Mouse (Mus musculus) gastrocnemius, adult 8-10 months (tissue): ENCODE measurements around the gene Mmp3. TPM values are rescaled to one million over a fixed set of nuclear protein-coding genes. Genes with fewer than 3 reads are reported as not detected.
"Not testable (repeated sequence)": the region's sequence is repeated elsewhere in the genome, so short reads cannot be mapped to it uniquely, and the experiment has no call there.

Experiments used
- DNase-seq, 2 experiments: peaks; one replicate each; pipeline ENCODE4 v3.0.0; 2022; ENCODE audit warnings: low spot score in 2 of 2
- total RNA-seq, 4 experiments: library from RNA; stranded (reverse); gene quantifications; 2 replicates each; pipeline ENCODE4 v1.2.4; 2022

Gene Mmp3
- under 1 TPM in 2 of 4 experiments, not detected in 2; 0.16 to 0.20 TPM for total RNA-seq

GRCm38 (mm10) chr9:7445522-7445921, at the start of gene Mmp3:
Gene Mmp3, plus strand, starts transcription at chr9:7445822.
- DNase-seq: no peak

DNA sequence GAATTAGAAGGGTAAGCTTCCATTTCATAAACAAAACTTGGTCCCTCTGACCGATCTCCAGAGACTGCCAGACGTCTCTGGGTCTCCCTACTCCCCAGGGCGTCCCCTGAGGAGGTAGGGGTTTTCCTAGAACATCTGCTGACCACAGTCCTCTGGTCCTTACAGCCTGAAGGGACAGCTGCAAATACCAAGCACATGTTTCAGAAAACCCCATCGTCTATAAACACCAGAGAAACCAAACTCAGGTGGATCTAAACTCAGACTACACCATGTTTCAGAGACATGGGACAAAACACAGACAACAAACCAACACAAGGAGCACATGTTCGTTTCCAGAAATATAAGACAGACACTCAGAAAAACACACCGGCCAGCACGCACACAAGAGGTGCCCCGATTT, 49.1 kb upstream of the Mmp3 start:
- DNase-seq: not testable (repeated sequence)

DNA sequence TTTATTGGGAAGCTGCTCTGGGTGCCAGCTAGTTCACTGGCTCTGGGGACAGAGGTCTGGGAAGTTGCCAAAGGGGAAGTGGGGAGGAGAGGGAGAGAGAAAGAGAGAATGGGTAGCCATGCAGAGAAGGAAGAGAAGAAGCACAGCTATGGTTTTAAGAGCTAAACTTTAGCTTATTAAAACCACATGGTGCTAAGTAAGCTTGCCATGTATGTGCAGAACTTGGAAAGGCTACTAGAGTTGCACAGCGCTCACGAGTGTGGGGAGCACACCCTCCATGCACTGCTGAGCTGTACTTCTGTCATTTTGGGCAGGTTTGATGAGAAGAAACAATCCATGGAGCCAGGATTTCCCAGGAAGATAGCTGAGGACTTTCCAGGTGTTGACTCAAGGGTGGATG, 7.7 kb downstream of the Mmp3 start:
- DNase-seq: no peak

GRCm38 (mm10) chr9:7470262-7470661, 24.6 kb downstream of the Mmp3 start:
- no peak for DNase-seq

DNA sequence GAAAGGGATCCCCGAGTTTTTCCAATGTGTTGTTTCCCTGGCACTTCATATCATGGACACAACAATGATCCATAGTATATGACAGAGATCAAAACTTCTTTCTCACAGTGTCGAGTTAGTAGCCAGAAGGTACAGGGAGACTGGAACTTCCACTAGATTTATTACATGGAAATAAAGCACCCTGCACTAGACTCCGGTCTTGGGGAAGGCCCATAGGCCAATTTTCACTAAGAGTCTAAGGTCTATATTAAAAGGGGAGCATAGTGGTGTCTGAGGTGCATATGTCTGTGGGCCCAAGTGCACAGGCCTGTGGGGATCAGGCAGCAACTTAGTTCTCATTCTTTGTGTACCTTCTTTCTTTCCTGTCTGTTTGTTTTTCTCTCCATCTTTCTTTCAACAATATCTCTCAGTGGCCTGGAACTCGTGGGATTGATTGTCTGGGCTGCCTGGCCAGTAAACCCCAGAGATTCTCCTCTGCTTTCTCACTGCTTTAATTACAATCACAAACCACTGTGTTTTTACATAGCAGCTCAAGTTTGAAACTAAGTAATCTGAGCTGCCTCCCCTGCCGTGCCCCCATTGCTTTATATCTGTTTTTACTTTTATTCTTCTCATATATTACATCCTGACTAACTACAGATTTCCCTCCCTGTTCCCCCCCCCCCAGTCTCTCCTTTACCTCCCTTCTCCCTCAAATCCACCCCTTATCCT, 38.2 kb downstream of the Mmp3 start:
- DNase-seq: no peak

GRCm38 (mm10) chr9:7501138-7501537, 55.5 kb downstream of the Mmp3 start:
- DNase-seq: no peak

DNA sequence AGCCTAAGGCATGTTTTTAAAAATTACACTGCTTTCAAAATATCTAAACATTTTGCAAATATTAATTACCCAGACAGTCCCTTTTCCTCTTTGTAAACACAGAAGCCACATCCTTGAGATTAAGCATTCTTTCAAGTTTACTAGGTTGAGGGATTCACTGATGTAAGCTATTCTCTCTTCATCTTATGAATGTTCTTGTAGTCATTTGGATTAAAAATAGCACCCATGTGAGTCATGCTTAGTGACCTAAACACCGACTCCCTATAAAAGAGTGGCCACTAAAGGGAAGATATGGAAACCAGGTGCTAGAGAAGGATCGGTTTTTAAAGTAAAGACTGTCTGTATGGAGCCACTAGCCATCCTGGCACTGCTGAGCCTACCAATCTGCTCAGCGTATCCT, 56.4 kb downstream of the Mmp3 start, which contains the start of gene Mmp10:
TSS of gene Mmp10 (plus strand) at position 302 of the 400 bp plus-strand sequence.
- no peak for DNase-seq

Other genes starting within 250 kb of the Mmp3 start
- not detected for gene Mmp13, start 173.3 kb upstream of the Mmp3 start, total RNA-seq
- gene Mmp12, start 101.4 kb upstream of the Mmp3 start, total RNA-seq: not detected
- not detected for gene Mmp1b, start 57.8 kb upstream of the Mmp3 start, total RNA-seq
- gene Mmp10, start 56.5 kb downstream of the Mmp3 start, total RNA-seq: not detected
- not detected for gene Mmp8, start 112.6 kb downstream of the Mmp3 start, total RNA-seq
- gene Mmp27, start 125.6 kb downstream of the Mmp3 start, total RNA-seq: under 1 TPM in 2 of 4 experiments, not detected in 2; 0.17 to 0.20 TPM
- not detected for gene Mmp20, start 182.4 kb downstream of the Mmp3 start, total RNA-seq
- not detected for gene Mmp7, start 246.3 kb downstream of the Mmp3 start, total RNA-seq